Mouse (Mus musculus) E14TG2a.4 (cell line): ENCODE measurements around the gene Bpifa5.

Experiments used
- CTCF ChIP-seq: conservative IDR thresholded peaks from 2 replicates; pipeline ENCODE4 v1.5.1; 2014; ENCODE audit warnings: low read length
- NANOG ChIP-seq: IDR thresholded peaks from 2 replicates; pipeline ENCODE4 v1.6.1; 2014; ENCODE audit warnings: borderline replicate concordance, low read length, mixed read lengths

DNA sequence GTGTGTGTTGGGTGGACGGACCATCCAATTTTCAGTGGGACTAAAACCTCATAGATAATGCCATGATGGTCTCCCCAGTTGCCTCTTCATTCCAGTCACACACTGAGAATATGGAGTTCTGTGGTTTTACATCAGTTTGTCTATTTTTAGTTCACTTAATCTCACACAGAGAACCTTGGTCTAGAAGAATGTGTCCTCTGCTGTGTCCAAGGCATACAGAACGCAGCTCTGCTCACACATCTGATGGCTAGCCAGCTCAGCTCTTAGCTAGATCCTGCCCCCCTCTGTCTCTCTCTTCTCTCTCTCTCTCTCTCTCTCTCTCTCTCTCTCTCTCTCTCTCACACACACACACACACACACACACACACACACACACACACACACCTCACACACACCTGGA is 29.7 kb downstream of the Bpifa5 start:
- no peak for TF ChIP-seq CTCF
- TF ChIP-seq NANOG = no peak
